Mouse (Mus musculus) hindbrain, postnatal 0 days (tissue): ENCODE results near the gene Prkca. TPM values are rescaled to one million over a fixed set of nuclear protein-coding genes. Genes with fewer than 3 reads are reported as not detected.

Source experiments
- ATAC-seq: fragments of 200-750 bp; cut with Nextera tagmentation; 2 replicates; pipeline ENCODE4 v1.8.0; 2017; ENCODE audit warnings: mild to moderate bottlenecking, moderate TSS enrichment, moderate library complexity
- DNase-seq: peaks from one replicate; pipeline ENCODE4 v3.0.0-alpha.2; 2015; ENCODE audit warnings: low spot score
- H3K27ac ChIP-seq: fragments of 300-500 bp; sonication (generic); 2 replicates; pipeline ENCODE4 v1.5.1; 2014; ENCODE audit warnings: mild to moderate bottlenecking
- H3K27me3 ChIP-seq: fragments of 300-500 bp; sonication (generic); 2 replicates; pipeline ENCODE4 v1.6.1; 2014; ENCODE audit warnings: low read length, mixed read lengths; ENCODE audit not compliant: insufficient read depth
- H3K36me3 ChIP-seq: fragments of 300-500 bp; sonication (generic); 2 replicates; pipeline ENCODE4 v1.6.1; 2014; ENCODE audit warnings: low read length, mixed read lengths; ENCODE audit not compliant: insufficient read depth
- H3K4me1 ChIP-seq: fragments of 300-500 bp; sonication (generic); 2 replicates; pipeline ENCODE4 v1.6.1; 2014; ENCODE audit warnings: antibody characterized with exemption, low read length, mixed read lengths; ENCODE audit not compliant: insufficient read depth
- H3K4me2 ChIP-seq: fragments of 300-500 bp; sonication (generic); 2 replicates; pipeline ENCODE4 v1.6.1; 2014; ENCODE audit warnings: low read depth, mild to moderate bottlenecking, low read length, moderate library complexity, mixed read lengths
- H3K4me3 ChIP-seq: fragments of 300-500 bp; sonication (generic); 2 replicates; pipeline ENCODE4 v1.5.1; 2014; ENCODE audit warnings: low read length
- H3K9ac ChIP-seq: fragments of 300-500 bp; sonication (generic); replicated peaks from 2 replicates; pipeline ENCODE4 v1.6.1; 2014; ENCODE audit warnings: mild to moderate bottlenecking, low read length, moderate library complexity, mixed read lengths
- H3K9me3 ChIP-seq: fragments of 300-500 bp; sonication (generic); 2 replicates; pipeline ENCODE4 v1.6.1; 2016; ENCODE audit warnings: low read length, mixed read lengths
- CTCF ChIP-seq: IDR thresholded peaks from 2 replicates; pipeline ENCODE4 v1.5.1; 2016; ENCODE audit warnings: antibody characterized with exemption, control low read depth, low read depth
- WGBS: fragments of 180-500 bp; shearing (Covaris S2); extraction: QIAGEN DNeasy Blood & Tissue Kit; methylation state at CpG from one replicate; pipeline ENCODE4 v1.1.7; 2014; 5-methylcytosine and 5-hydroxymethylcytosine counted together
- polyA plus RNA-seq: library from polyadenylated mRNA; unstranded; fragments of >200 nt; fragmentation: Nextera tagmentation; extraction: Ambion mirVana; gene quantifications from 2 replicates; pipeline ENCODE4 v1.2.1, GENCODE M21; 2015
- total RNA-seq: library from RNA; depleted of rRNA; stranded (reverse); fragments of >200 nt; gene quantifications from 2 replicates; pipeline ENCODE4 v1.2.3, GENCODE M21; 2014; rRNA removed

Prkca gene
- 24.4 and 25.0 TPM in 2 replicates for total RNA-seq
- 7.4 and 8.0 TPM in 2 replicates for polyA plus RNA-seq

- ATAC-seq (peak; percentile 96), DNase-seq (peak; percentile 99)
- Histone ChIP-seq H3K9me3 (no peaks in the 10 kb centered on the region), H3K4me3 (peak within 1 kb of the TSS; percentile 88), H3K4me1 (peaks cover 10% of the 10 kb centered on the region; the same call in 1 of the 2 replicates), H3K27ac (peak within 1 kb of the TSS; percentile 88), H3K9ac (peak within 1 kb of the TSS; percentile 88), H3K27me3 (no peaks in the 10 kb centered on the region), H3K4me2 (peak within 1 kb of the TSS; percentile 99), H3K36me3 (no peaks in the 10 kb centered on the region)
- TF ChIP-seq CTCF, result no peak
- WGBS, result under 1% methylated on average over 53 of the region's 63 CpGs
These were observed at the start of gene Prkca for GRCm38 (mm10) chr11:108343789-108344462. Gene Prkca (minus strand): TSS chr11:108343928.

DNA sequence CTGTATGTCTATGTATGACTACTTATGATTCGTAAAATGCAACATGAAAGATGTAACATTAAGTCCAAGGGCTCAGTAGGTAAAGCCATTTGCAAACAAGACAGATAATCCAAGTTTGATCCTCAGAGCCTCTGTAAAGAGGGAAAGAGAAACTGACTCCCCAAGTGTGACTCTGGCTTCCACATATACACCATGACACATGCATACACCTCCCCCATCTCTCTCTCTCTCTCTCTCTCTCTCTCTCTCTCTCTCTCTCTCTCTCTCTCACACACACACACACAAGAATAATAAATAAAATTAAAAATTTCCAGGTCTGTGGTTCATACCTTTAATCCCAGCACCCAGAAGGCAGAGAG, 41.9 kb upstream of the Prkca start:
- Histone ChIP-seq H3K4me2 (no peak overlapping the region), H3K27ac (no peak overlapping the region), H3K9ac (no peak overlapping the region), H3K4me3 (no peak overlapping the region), H3K4me1 (no peaks in the 10 kb centered on the region), H3K9me3 (no peaks in the 10 kb centered on the region), H3K27me3 (no peaks in the 10 kb centered on the region), H3K36me3 (no peaks in the 10 kb centered on the region)
- DNase-seq (no peak), ATAC-seq (no peak)
- no peak for TF ChIP-seq CTCF
- 88% methylated on average over 1 of the region's 1 CpGs for WGBS

DNA sequence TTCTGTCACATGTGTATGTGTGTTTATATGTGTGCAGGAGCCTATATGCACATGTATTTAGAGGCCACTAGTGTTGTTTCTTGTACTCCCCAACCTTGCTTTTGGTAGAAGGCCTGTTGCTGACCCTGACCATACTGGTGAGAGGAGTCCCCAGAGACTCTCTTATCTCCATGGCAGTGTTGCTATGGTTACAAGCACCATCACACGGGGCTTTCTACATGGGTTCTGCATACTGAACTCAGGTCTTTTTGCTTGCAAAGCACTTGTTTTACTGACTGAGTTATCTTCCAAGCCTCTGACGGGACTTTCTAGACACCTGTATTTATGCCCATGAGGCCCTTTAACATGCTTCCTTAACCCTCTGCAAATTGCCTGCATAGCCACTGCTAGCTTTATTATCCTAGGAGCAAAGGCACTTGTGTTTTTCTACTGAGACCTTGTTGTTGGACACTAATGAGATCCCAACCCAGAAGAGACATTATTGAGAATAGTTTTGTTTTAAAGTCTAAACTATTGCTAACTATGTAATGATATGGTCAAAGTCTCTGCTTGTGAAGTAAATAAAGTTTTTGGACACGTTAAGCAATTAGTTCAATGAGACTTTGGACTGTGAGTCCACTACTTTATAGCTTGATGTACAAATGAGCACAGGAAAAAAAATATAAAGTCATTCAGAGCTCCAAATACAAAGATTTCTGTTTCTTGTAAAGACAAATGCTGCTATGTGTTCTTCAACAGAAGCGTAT, 41.4 kb upstream of the Prkca start:
- Histone ChIP-seq H3K4me1 (no peaks in the 10 kb centered on the region), H3K36me3 (no peaks in the 10 kb centered on the region), H3K27me3 (no peaks in the 10 kb centered on the region), H3K9ac (no peak overlapping the region), H3K4me3 (no peak overlapping the region), H3K27ac (no peak overlapping the region), H3K9me3 (no peaks in the 10 kb centered on the region), H3K4me2 (no peak overlapping the region)
- DNase-seq, result peak; percentile 36
- no peak for TF ChIP-seq CTCF
- WGBS, result 56% methylated on average over 4 of the region's 4 CpGs
- ATAC-seq, result no peak

- Histone ChIP-seq H3K27ac (no peak overlapping the region), H3K36me3 (no peaks in the 10 kb centered on the region), H3K27me3 (no peaks in the 10 kb centered on the region), H3K9ac (no peak overlapping the region), H3K4me3 (no peak overlapping the region), H3K4me2 (no peak overlapping the region), H3K9me3 (no peaks in the 10 kb centered on the region), H3K4me1 (no peaks in the 10 kb centered on the region)
- ATAC-seq (no peak), DNase-seq (no peak)
- no peak for TF ChIP-seq CTCF
- 81% methylated on average over 3 of the region's 3 CpGs for WGBS
These were observed 38.9 kb upstream of the Prkca start for GRCm38 (mm10) chr11:108382664-108383063.

GRCm38 (mm10) chr11:108378363-108378751, 34.6 kb upstream of the Prkca start:
- Histone ChIP-seq H3K9ac (no peak overlapping the region), H3K27ac (no peak overlapping the region), H3K4me1 (no peaks in the 10 kb centered on the region), H3K9me3 (no peaks in the 10 kb centered on the region), H3K4me2 (no peak overlapping the region), H3K4me3 (no peak overlapping the region), H3K36me3 (no peaks in the 10 kb centered on the region), H3K27me3 (no peaks in the 10 kb centered on the region)
- 80% methylated on average over 4 of the region's 4 CpGs for WGBS
- no peak for TF ChIP-seq CTCF
- DNase-seq (no peak), ATAC-seq (no peak)

DNA sequence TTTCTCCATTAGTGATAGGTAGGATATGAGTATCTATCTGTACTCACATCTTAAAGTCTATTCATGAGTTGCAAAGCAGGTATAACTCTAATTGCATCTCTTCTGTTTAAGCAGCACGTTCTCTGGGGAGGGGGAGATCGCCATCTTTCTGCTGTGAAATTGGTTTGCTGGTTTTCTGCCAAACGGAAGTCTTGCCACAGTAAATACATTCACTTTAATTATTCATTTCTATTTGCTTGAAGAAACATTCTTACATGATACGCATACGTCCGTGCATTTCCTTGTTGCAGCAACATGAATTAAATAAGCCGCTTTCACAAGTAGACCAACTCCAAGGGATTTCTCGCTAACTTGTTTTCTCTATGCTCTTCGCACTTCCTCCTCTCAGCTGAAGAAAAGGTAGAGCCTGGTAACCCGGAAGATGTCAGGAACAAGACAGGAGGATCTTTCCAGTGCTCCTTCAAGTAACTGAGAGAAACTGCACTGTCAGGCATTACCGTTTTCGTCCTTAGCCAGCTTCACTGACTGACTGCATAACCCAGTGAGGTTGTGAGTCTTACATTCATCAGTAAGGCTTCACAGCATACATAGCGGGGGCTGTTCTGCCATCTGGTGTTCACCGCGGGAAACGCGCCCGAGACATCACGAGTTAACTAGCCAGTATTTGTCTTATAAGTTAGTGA, 34.1 kb upstream of the Prkca start:
- Histone ChIP-seq H3K27me3 (no peaks in the 10 kb centered on the region), H3K4me1 (no peaks in the 10 kb centered on the region), H3K27ac (no peak overlapping the region), H3K36me3 (no peaks in the 10 kb centered on the region), H3K9ac (no peak overlapping the region), H3K9me3 (no peaks in the 10 kb centered on the region), H3K4me3 (no peak overlapping the region), H3K4me2 (peak overlapping the region; percentile 30)
- WGBS, result 25% methylated on average over 19 of the region's 19 CpGs
- DNase-seq, result peak; percentile 92
- peak; percentile 97 for TF ChIP-seq CTCF
- ATAC-seq, result peak; percentile 86

DNA sequence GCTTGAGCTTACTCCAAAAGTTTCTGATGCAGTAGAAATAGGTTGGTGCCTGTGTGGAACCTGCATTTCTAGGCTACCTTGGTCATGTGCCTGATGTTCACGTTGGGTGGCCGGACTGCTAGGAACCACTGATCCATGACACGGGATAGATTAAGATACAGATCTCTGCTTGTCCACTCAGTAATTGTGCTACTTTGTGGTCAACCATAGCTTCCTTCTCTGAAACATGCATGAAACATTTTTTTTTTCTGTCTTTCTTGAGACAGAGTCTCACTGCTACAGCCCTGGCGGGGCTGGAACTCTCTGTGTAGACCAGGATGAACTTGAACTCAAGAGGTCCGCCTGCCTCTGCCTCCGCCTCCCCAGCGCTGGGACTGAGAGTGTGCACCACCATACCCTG, 33.1 kb upstream of the Prkca start:
- TF ChIP-seq CTCF, result no peak
- Histone ChIP-seq H3K4me1 (no peaks in the 10 kb centered on the region), H3K4me2 (no peak overlapping the region), H3K36me3 (no peaks in the 10 kb centered on the region), H3K4me3 (no peak overlapping the region), H3K27ac (no peak overlapping the region), H3K9ac (no peak overlapping the region), H3K9me3 (no peaks in the 10 kb centered on the region), H3K27me3 (no peaks in the 10 kb centered on the region)
- DNase-seq (no peak), ATAC-seq (no peak)
- 95% methylated on average over 7 of the region's 7 CpGs for WGBS
